Mouse (Mus musculus) stomach, postnatal 0 days (tissue): ENCODE results near the gene Bace1.

Source experiments
- CTCF ChIP-seq: IDR thresholded peaks from 2 replicates; pipeline ENCODE4 v1.5.1; 2016; ENCODE audit warnings: antibody characterized with exemption, low read depth, mild to moderate bottlenecking, moderate library complexity
- EP300 ChIP-seq: optimal IDR thresholded peaks from 2 replicates; pipeline ENCODE3; 2016; ENCODE audit warnings: antibody characterized with exemption

- TF ChIP-seq CTCF (peak; percentile 24), EP300 (no peak)
Observed at GRCm38 (mm10) chr9:45797271-45797670, 41.1 kb upstream of the Bace1 start.
